Mouse (Mus musculus) kidney, embryonic 16.5 days (tissue): ENCODE results near the gene Arxes2. TPM values are rescaled to one million over a fixed set of nuclear protein-coding genes. Genes with fewer than 3 reads are reported as not detected.
"Not testable (repeated sequence)": the region's sequence is repeated elsewhere in the genome, so short reads cannot be mapped to it uniquely, and the experiment has no call there.

ENCODE experiments used
- ATAC-seq: fragments of 200-750 bp; cut with Nextera tagmentation; 2 replicates; pipeline ENCODE4 v1.8.0; 2017; ENCODE audit warnings: moderate TSS enrichment; ENCODE audit not compliant: low FRiP score, low TSS enrichment
- H3K27ac ChIP-seq: fragments of 300-500 bp; sonication (generic); 2 replicates; pipeline ENCODE4 v1.5.1; 2014; ENCODE audit warnings: low read length
- H3K27me3 ChIP-seq: fragments of 300-500 bp; sonication (generic); 2 replicates; pipeline ENCODE4 v1.6.1; 2014; ENCODE audit warnings: low read length, control low read depth, mixed read lengths; ENCODE audit not compliant: insufficient read depth
- H3K36me3 ChIP-seq: fragments of 300-500 bp; sonication (generic); 2 replicates; pipeline ENCODE4 v1.6.1; 2014; ENCODE audit warnings: low read length, control low read depth, mixed read lengths; ENCODE audit not compliant: insufficient read depth
- H3K4me1 ChIP-seq: fragments of 300-500 bp; sonication (generic); 2 replicates; pipeline ENCODE4 v1.6.1; 2014; ENCODE audit warnings: low read length, control low read depth, mixed read lengths; ENCODE audit not compliant: insufficient read depth
- H3K4me2 ChIP-seq: fragments of 300-500 bp; sonication (generic); replicated peaks from 2 replicates; pipeline ENCODE4 v1.6.1; 2014; ENCODE audit warnings: low read depth, low read length
- H3K4me3 ChIP-seq: fragments of 300-500 bp; sonication (generic); 2 replicates; pipeline ENCODE4 v1.5.1; 2014; ENCODE audit warnings: mild to moderate bottlenecking, low read length
- H3K9ac ChIP-seq: fragments of 300-500 bp; sonication (generic); replicated peaks from 2 replicates; pipeline ENCODE4 v1.6.1; 2014; ENCODE audit warnings: low read length
- H3K9me3 ChIP-seq: fragments of 300-500 bp; sonication (generic); 2 replicates; pipeline ENCODE4 v1.6.1; 2016; ENCODE audit warnings: low read length, control low read depth
- WGBS: fragments of 180-500 bp; shearing (Covaris S2); extraction: QIAGEN DNeasy Blood & Tissue Kit; methylation state at CpG from one replicate; pipeline ENCODE4 v1.1.7; 2014; 5-methylcytosine and 5-hydroxymethylcytosine counted together
- polyA plus RNA-seq: library from polyadenylated mRNA; unstranded; fragments of >200 nt; fragmentation: Nextera tagmentation; extraction: Ambion mirVana; gene quantifications from 2 replicates; pipeline ENCODE4 v1.2.1, GENCODE M21; 2015

The Arxes2 gene
- polyA plus RNA-seq, 1 experiment from 2014 or later = 94.3 TPM

- no peaks in the 10 kb centered on the region for H3K36me3 ChIP-seq
- H3K27ac ChIP-seq = no peak overlapping the region
- no peak for ATAC-seq
- 72% methylated on average over 1 of the region's 1 CpGs for WGBS
- H3K4me1 ChIP-seq = 0 out of 2 replicates have a peak, but pooled peaks cover 2% of the 10 kb centered on the region
- H3K4me2 ChIP-seq = no peak overlapping the region
- H3K9ac ChIP-seq = no peak overlapping the region
- H3K9me3 ChIP-seq = no peaks in the 10 kb centered on the region
- no peak overlapping the region for H3K4me3 ChIP-seq
- peaks cover 2% of the 10 kb centered on the region; the same call in 1 of the 2 replicates for H3K27me3 ChIP-seq
These were observed 36.7 kb downstream of the Arxes2 start for GRCm38 (mm10) chrX:136030331-136030730.

DNA sequence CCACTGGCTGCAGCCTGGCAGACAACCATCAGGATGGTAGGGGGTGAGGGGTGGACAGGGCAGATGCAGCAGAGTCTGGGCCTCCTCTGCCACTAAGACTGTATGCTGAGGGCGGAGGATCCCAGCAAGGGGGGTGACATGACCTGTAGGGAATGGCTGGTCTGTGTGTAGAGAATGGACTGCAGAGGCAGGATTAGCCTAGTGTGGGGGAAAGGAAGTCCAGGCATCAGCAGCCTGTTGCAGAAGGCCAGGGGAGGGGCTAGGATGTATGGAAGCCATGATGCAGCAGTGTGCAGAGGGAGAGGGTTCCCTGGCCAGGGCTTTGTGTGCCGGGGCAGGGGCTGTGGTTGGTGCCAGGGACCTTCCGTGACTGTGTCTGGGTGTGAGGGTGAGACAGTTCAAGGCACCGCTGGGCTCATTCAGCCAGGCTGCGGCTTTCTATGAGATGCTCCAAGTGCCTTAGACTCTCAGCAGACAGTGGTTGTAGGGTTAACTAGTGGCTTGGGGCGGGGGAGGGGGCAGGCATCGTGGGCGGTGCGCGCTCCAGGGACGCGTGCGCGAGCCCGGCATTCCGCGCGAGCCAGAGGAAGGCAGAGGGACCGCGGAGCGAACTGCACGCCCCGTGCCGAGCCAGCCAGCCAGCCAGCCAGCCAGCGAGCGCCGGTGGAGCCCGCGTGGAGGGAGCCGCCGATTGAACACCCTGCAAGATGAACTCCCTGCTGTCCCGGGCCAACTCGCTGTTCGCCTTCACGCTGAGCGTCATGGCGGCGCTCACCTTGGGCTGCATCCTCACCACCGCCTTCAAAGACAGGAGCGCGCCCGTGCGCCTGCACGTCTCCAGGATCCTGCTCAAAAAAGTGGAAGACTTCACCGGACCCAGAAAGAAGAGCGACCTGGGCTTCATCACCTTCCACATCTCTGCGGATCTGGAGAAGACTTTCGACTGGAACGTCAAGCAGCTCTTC, 39.5 kb downstream of the Arxes2 start, which contains the start of gene Arxes1:
Gene Arxes1, plus strand, starts transcription at position 569 of the 965 bp plus-strand sequence.
- H3K4me3 ChIP-seq = peak within 1 kb of the TSS; percentile 36
- 29% methylated on average over 14 of the region's 49 CpGs for WGBS
- H3K4me1 ChIP-seq, H3K36me3 ChIP-seq, H3K9me3 ChIP-seq, H3K27ac ChIP-seq, H3K27me3 ChIP-seq, H3K9ac ChIP-seq: not testable (repeated sequence)
- peak; percentile 94 for ATAC-seq
- peak within 1 kb of the TSS; percentile 50 for H3K4me2 ChIP-seq

DNA sequence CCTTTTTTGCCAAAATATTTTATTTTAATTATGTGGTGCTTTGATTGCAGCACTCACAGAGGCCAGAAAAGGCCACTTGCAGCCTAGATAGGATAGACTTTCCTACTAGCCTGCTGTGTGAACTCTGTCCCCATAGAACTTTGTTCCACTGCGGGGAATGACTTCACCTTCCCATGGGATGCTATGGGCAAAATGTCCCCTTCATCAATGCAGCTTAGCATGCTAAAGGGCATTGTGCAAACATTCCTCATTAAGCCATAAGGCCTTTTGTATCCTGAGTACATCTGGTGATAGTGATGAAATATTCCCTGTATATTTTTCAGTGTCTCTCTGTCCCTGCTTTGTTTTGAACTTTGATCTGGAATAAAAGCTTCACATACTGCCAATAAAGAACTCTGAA, 50.1 kb downstream of the Arxes2 start:
- H3K9ac ChIP-seq = no peak overlapping the region
- H3K27me3 ChIP-seq = peaks cover 16% of the 10 kb centered on the region; the same call in 1 of the 2 replicates
- H3K9me3 ChIP-seq = no peaks in the 10 kb centered on the region
- no peaks in the 10 kb centered on the region for H3K4me1 ChIP-seq
- H3K36me3 ChIP-seq = no peaks in the 10 kb centered on the region
- H3K27ac ChIP-seq = no peak overlapping the region
- no peak overlapping the region for H3K4me2 ChIP-seq
- 80% methylated on average over 1 of the region's 1 CpGs for whole genome bisulfite sequencing
- no peak overlapping the region for H3K4me3 ChIP-seq
- no peak for ATAC-seq

Other genes starting within 250 kb of the Arxes2 start
- gene Bhlhb9, start 196.2 kb upstream of the Arxes2 start, polyA plus RNA-seq = 53.8 and 55.5 TPM in 2 replicates
- 24.6 and 26.3 TPM in 2 replicates for gene Gprasp2, start 154.8 kb upstream of the Arxes2 start, polyA plus RNA-seq
- 33.4 and 34.7 TPM in 2 replicates for gene Arxes1, start 39.5 kb downstream of the Arxes2 start, polyA plus RNA-seq
- 75.2 and 81.8 TPM in 2 replicates for gene Bex2, start 74.4 kb downstream of the Arxes2 start, polyA plus RNA-seq
- not detected in 2 replicates for gene Nxf3, start 91.4 kb downstream of the Arxes2 start, polyA plus RNA-seq
- 51.8 and 56.4 TPM in 2 replicates for gene Bex4, start 145.2 kb downstream of the Arxes2 start, polyA plus RNA-seq
- 159 and 170 TPM in 2 replicates for gene Tceal8, start 178.5 kb downstream of the Arxes2 start, polyA plus RNA-seq
- 2.8 and 3.2 TPM in 2 replicates for gene Tceal5, start 210.1 kb downstream of the Arxes2 start, polyA plus RNA-seq
- gene Tceal7, start 221.0 kb downstream of the Arxes2 start, polyA plus RNA-seq = 5.2 and 6.1 TPM in 2 replicates
- 75.7 and 81.3 TPM in 2 replicates for gene Bex1, start 221.7 kb downstream of the Arxes2 start, polyA plus RNA-seq